Mouse (Mus musculus) spleen, adult 12 weeks (tissue): ENCODE measurements around the gene Rps19bp1.

Source experiments
- DNase-seq: peaks from one replicate; pipeline ENCODE4 v3.0.0; 2022; ENCODE audit warnings: low spot score

Gene Rps19bp1

DNA sequence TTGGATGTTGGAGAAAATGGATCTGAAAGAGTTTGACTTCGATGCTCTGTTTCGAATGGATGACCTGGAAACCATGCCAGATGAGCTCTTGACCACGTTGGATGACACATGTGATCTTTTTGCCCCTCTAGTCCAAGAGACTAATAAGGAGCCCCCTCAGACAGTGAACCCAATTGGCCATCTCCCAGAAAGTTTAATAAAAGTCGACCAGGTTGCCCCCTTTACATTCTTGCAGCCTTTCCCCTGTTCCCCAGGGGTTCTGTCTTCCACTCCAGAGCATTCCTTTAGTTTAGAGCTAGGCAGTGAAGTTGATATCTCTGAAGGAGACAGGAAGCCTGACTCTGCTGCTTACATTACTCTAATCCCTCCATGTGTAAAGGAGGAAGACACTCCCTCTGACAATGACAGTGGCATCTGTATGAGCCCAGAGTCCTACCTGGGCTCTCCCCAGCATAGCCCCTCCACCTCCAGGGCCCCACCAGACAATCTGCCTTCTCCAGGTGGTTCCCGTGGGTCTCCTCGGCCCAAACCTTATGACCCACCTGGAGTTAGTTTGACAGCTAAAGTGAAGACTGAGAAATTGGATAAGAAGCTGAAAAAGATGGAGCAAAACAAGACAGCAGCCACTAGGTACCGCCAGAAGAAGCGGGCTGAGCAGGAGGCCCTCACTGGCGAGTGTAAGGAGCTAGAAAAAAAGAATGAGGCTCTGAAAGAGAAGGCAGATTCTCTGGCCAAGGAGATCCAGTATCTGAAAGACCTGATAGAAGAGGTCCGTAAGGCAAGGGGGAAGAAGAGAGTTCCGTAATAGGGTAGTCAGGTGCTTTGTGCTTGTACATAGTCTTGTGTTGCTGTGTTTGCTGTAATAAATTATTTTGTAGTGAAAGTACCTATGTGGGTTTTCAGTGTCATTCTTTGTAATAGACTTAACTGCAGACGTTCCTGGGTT, 7.2 kb downstream of the Rps19bp1 start:
- DNase-seq: no peak

DNA sequence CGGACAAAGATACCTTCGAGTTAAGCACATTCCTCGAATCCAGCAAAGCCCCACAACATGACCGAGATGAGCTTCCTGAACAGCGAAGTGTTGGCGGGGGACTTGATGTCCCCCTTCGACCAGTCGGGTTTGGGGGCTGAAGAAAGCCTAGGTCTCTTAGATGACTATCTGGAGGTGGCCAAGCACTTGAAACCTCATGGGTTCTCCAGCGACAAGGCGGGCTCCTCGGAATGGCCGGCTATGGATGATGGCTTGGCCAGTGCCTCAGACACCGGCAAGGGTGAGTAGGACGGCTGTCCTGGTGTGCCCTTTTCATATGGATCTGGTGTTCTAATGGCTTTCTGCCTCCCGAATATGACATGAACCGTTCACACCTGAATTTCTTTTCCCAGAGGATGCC, 7.9 kb downstream of the Rps19bp1 start:
- no peak for DNase-seq

DNA sequence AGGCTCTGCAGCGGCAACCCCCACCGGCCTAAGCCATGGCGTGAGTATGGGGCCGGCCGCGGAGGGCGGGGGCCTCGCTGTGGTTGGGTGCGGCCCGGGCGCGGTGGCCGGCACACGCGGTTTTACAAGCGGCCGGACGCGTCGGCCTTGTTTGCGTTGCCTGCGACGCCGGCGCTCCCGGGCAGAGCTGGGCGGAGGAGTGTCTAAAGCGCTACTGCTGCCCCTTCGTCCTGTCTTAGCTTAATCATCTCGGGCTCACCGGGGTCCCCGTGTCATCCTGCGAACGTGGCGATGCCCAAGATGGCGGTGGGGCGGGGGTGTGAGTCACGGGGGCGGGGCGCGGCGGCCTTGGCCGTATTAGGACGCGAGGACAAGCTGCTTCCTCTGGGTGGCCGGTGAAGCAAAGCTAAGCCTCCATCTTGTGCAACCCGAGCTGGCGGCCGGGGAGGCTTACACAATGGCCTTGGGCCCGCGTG, 8.4 kb downstream of the Rps19bp1 start:
- DNase-seq: peak; percentile 71

DNA sequence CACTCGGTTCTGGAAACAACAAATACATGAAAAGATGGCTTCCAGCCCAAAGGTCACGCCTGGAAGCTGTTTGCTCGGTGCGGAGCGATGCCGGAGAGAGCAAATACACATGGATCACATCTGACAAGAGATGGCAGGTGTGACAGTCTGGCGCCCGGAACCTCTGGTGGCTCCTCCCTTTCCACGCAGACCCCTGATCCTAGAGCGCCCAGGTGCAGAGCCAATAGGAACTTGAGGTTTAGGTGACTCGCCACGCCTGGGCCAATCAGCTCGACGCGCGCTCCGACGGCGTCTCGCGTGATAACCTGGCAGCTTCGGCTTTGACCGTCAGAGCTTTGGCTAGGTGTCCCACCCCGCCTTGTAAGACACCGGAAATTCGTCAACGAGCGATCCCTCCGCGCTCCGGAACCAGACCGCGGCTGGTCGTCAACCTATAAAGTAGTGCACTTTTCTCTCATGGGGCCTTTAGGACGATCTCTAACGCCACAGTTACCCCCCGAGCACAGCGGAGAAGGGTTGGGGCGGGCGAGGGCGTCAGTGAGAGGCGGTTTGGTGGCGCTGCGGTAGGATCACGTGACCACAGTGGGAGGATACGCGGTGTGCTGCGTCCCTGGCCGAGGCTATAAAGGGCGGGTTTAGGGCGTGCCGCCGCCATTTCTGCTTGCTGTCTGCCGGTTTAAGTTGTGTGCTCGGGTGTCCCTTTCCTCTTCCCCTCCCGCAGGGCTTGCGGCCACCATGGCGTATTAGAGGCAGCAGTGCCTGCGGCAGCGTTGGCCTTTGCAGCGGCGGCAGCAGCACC, 9.1 kb downstream of the Rps19bp1 start, which contains the start of gene Atf4:
Atf4 (plus strand) TSS at position 338 of the 799 bp plus-strand sequence.
- peak; percentile 97 for DNase-seq

DNA sequence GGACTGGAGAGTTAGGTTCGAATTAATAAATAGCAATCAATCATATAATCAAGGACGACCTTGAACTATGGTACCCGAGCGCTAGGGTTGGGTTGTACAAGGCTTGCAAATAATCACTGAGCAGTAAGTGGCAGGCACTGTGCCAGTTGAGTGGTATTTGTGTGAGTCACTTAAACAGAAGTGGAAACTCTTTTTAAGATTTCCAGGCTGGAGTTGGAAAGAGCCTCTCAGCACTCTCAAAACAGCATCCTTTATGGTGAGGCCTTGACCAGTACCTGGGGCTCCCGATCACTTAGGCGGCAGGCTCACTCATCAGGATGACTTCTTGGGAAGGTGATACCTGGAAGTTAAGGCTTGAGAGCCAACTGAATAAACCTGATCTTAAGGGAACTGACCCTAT, 9.9 kb downstream of the Rps19bp1 start:
- no peak for DNase-seq

DNA sequence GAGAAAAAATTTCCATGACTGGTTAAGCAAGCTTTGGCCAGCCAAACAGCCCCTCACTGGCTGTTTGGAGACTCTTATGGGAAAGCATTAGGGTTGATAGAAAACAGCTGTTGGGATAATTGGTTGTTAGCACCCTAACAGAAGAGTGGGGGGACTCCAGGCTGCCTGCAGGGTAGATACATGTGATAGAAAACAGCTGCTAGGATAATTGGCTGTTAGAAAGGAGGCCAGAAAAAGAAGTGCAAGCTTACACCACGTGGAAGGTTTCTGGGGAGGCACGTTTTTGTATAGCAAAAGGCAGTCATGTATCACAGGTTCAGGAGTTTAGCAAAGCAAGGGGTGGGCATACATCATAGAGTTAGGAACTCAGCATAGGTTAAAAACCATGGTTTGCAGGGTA, 10.6 kb downstream of the Rps19bp1 start:
- no peak for DNase-seq

DNA sequence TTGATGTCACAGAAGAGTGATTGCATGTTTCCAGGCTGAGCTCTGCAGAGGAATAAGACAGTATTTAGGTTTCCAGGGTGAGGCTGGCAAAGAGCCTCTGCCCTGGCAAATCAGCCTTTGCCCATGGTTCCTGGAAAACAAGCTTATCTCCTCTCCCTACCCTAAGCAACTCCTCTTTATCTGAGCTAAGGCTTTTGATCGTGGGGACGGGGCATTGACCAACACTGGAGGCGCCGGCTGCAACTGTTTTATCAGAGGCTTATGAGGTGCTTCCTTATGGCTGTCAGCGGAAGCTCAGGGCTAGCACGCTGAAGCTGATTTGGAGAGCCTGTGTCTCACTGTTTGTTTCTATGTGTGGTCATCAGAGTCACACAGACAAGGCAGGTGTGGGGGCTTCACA, 13.5 kb downstream of the Rps19bp1 start:
- DNase-seq: no peak

DNA sequence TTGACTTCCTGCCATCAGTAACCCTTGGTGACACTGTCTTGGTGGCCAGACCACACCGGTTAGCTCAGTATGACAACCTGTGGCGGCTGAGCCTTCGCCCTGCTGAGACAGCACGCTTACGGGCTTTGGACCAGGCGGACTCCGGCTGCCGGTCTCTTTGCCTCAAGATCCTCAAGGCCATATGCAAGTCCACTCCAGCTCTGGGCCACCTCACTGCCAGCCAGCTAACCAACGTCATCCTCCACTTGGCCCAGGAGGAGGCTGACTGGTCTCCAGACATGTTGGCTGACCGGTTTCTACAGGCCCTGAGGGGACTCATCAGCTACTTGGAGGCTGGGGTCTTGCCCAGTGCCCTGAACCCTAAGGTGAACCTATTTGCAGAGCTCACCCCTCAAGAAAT, 14.4 kb downstream of the Rps19bp1 start:
- DNase-seq: no peak

DNA sequence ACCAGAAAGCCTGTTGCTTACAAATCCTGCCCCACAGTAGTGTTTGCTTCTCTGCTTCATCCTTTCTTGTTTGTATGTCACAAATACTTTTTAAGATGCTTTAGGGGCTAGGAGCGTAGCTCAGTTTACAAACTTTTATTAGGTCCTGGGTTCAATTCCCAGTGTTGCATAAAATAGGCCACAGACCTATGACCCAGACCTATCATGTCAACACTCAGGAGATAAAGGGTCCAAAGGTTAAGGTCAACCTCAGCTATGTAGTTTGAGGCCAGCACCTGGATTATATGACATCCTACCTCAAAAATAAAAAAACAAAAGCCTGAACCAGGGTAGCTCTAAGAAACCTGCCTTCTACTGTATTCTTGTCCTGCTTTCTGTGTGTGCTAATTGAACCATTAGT, 15.5 kb downstream of the Rps19bp1 start:
- no peak for DNase-seq

DNA sequence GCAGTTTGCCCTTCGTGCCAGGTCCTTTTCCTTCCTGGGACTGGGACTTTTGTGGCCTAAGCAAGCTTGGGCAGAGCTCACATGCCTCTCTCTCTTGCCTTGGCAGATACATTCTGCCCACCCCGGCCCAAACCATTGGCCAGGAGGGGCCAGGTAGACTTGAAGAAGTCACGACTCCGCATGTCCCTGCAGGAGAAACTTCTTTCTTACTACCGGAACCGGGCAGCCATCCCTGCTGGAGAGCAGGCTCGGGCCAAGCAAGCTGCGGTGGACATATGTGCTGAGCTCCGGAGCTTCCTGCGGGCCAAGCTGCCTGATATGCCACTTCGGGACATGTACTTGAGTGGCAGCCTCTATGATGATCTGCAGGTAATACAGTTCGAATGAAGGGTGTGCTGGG, 16.0 kb downstream of the Rps19bp1 start:
- no peak for DNase-seq

DNA sequence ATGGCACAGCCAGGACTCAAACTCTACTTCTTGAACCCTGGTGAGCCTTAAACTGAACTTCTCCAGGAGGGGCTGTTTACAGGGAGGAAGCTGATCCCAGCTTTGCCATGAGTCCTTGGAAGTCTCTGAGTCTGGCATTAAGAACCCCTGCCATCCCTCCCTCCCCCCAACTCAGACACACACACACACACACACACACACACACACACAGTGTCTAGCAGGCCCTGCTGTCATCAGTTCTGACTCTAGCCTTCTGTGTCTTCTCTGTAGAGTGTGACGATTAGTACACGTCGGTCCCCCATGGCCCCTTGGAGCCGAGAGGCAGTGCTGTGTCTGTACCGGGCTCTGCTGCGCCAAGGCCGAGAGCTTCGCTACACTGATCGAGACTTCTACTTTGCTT, 28.6 kb downstream of the Rps19bp1 start, which contains the start of gene AC140267.1:
AC140267.1 (plus strand) TSS at position 301 of the 400 bp plus-strand sequence.
- DNase-seq: no peak

DNA sequence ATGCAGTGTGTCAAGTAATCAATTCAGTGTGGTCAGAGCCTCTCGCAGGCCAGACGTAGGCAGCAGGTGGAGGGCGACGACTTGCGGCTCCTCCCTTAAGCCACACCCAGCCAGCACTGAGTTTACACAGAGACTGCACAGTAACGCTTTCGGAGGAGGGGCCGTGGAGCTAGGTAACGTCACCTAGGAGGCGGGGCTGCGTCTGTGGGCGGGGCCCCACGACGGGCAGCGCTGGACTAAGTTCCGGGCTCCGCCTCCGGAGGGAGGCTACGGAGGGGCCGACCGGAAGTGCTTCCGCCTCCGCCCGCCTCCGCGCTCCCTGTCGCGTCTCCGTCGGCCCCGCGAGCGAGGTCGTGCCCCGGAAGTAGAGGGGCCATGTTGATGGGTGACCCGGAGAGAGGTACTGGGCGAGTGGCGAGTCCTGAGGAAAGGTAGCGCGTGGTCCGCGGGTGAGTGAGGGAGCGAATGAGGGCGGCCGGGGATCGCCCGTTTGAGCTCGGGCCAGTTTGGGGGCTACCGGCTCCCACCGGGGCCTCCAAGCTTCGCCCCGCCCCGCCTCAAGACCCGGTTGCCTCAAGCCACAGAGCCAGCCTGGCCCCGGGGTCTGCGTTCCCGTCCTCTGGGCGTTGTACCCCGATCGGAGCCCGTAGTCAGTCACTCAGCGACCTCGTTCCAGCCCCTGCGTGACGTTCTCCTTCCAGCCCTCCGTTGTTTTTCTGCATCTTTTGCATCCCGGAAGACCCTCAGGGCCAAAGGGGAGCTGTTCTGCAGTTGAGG, 30.2 kb downstream of the Rps19bp1 start, which contains the start of gene Mief1:
Mief1 (plus strand) TSS at position 286 of the 777 bp plus-strand sequence.
- DNase-seq: peak; percentile 99

DNA sequence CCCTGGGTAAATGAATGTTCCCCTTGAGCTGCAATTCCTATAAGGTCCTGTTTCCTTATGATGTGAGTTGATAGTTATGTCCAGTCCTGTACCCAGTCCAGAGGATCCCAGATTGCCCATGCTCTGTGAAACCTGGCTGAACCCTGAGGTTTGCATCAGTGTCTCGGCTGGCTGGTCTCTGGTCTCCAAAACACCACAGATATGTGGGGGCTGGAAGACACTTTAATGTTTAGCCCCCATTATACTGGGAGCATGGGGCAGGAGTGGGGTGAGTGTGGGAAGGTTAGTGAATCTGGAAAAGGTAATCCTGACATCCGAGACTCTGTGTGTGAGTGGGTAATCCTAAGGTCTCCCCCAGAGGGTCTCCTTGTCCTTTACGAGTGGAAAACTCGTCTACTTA, 31.1 kb downstream of the Rps19bp1 start:
- no peak for DNase-seq

DNA sequence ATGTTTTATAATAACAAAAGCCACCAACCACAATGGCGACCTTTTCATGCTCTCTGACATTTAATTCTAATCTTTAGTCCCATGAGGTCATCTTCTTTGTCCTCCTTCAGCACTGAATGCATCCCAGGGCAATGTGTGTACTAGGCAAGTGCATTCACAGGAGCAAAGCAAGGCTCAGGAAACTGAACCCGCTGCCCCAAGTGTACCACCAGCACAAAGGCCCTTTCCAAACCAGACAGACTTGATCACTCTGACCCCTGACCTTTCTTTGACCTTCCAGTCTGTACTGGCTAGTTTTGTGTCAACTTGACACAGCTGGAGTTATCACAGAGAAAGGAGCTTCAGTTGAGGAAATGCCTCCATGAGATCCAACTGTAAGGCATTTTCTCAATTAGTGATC, 31.8 kb downstream of the Rps19bp1 start:
- DNase-seq: no peak

DNA sequence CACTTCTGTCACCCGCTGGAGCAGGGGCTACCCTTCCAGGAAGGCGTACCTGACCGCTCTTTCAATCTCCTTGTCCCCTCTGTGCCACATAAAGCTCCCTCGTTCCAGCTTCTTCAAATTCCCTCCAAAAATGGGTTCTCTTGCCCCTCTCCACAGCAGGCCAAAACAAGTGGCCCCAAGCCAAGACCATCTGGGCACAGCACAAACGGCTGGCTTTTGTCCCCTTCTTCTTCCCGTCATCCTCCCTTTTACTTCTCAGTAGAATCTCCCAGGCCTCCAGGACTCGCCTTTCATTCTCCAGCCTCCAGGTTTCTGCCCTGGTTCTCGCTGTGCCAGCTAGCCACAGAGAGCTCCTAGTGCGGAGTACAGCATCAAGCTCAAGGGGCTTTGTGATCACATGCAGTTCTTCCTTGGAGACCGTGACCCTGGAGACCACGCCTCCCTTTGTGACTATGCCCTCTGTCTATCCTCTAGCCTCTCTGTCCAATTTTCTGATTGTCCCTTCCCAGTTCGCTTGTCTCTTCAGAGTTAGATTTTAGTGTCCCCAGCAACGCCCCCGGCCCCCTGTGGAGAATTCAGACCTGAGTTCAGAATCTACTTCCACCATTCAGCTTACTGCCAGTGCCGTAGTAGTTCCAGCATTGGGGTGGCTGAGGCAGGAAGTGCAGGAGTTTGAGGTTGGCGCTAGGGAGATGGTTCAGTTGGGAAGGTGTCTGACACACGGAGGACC, 35.9 kb downstream of the Rps19bp1 start:
- DNase-seq: no peak

DNA sequence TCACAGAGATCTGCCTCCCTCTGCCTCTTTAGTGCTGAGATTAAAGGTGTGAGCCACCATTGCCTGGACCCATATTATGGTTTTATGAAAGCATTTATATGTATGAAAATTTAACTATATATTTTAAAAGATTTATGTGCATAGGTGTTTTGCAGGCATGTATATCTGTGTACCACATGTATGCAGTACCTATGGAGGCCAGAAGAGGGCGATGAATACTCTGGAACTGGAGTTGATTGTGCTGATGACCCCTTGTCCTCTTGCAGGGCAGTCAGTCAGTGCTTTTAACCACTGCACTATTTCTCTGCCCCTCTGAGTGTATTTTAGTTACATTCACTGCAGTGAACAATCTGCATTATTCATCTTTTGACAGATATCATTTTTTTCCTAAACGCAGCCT, 38.3 kb downstream of the Rps19bp1 start:
- DNase-seq: peak; percentile 63

DNA sequence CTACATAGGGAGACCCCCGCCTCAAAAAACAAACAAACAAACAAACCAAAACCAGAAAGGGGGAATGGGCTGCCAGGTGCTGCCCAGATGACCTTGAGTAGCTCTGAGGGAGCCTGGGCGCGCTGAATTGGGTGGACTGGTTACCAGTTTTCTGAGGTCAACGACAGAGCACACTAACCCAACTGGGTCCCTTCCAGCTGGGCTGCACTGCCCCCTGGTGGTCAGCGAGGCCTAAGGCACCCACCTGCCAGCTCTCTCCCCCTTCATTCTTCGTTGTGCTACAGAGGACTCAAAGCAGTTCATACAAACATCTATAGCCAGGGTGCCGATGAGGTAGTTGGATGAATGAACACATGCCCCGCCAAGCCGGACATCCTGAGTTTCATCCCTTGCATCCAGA, 38.9 kb downstream of the Rps19bp1 start:
- DNase-seq: peak; percentile 74

DNA sequence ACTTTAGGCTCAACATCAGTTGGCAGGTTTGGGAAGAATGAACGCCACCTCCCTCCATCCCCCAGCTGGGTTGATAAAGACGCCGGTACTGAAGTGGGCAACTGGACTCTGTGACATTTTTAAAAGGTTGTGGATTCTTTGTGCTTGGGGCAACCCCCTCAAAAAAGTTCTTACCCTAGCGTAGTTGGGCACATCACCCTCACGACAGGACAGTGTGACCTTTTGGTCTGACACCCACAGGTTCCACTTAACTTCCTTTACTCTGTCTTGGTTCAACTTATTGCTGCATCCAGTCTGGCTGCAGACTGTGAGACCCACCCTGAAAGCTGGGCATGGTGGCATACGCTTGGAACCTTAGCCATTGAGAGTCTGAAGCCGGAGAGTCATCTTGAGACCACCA, 40.4 kb downstream of the Rps19bp1 start:
- no peak for DNase-seq

DNA sequence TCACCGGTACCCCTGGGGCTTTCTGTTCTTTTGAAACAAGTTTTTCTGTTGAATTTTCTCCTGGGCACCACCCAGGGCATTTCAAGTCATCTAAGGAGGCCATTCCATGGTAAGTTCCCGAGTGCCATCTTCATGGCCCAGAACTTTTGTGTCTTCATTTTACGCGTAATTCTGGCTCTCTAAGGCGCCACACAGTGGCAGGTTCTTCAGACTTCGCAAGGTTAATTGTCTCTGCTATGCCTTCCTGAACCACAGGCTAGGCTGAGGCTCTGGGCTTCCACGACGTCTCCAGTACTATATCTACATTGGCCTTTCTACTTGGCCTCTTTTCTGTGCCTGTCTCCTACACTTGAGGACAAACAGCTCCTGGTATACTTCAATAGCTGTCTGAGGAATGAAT, 43.1 kb downstream of the Rps19bp1 start:
- no peak for DNase-seq

DNA sequence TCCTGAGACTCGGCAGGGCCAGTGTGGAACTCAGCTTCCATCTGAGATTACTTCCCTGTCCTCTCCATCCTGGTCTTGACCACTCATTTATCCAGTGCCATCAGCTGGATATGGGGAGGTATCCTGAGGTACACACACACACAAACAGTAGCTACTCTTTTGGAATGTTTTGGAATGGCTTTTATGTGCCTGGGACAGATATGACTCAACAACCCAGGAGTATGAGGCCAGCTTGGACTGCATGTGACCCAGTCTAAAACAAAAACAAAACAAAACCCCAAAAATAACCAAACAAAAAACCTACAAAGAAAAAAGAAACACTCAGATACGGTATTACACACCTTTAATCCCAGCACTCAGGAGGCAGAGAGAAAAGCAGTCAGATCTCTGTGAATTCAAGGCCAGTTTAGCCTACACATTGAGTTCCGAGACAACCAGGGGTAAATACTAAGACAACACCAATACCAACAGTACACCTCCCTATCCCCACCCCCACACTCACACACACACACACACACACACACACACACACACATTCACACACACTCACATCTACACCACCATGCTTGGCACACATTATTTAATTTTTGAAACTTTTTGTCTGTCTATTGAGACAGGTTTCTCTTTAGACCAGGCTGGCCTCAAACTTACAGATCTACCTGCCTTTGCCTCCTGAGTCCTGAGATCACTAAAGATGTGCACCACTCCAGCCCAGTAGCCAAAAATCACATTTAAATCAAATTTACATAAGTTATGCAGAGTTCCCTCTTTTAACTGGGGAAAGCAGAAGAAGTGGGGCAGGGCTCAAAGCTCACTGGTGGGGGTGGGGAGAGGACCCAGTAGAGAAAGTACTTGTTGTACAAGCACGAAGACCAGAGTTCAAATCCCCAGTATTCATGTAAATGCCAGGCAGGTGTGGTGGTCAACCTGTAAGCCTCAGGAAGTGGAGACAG, 44.1 kb downstream of the Rps19bp1 start:
- no peak for DNase-seq
